Mouse (Mus musculus) small intestine, adult 2 months (tissue): Measurements from ENCODE around the gene Tbc1d10a. TPM values are rescaled to one million over a fixed set of nuclear protein-coding genes. Genes with fewer than 3 reads are reported as not detected.

Source experiments
- H3K27ac ChIP-seq: fragments of 200-500 bp; 2 replicates; pipeline ENCODE4 v1.5.1; 2012; ENCODE audit warnings: low read depth, low read length, control low read depth, inconsistent platforms; ENCODE audit not compliant: insufficient read depth
- H3K27me3 ChIP-seq: fragments of 200-500 bp; 2 replicates; pipeline ENCODE4 v1.6.1; 2012; ENCODE audit warnings: mild to moderate bottlenecking, moderate library complexity, low read length, inconsistent platforms; ENCODE audit not compliant: control insufficient read depth, insufficient read depth
- H3K36me3 ChIP-seq: fragments of 200-500 bp; 2 replicates; pipeline ENCODE4 v1.6.1; 2012; ENCODE audit warnings: mild to moderate bottlenecking, low read length, control low read depth, inconsistent platforms; ENCODE audit not compliant: control insufficient read depth, insufficient read depth
- H3K4me1 ChIP-seq: fragments of 200-500 bp; 2 replicates; pipeline ENCODE4 v1.6.1; 2012; ENCODE audit warnings: low read length, inconsistent platforms, mixed read lengths; ENCODE audit not compliant: control insufficient read depth, insufficient read depth, insufficient read length
- H3K4me3 ChIP-seq: fragments of 200-500 bp; 2 replicates; pipeline ENCODE4 v1.5.1; 2012; ENCODE audit warnings: low read depth, mild to moderate bottlenecking, control low read depth, inconsistent platforms, low read length, moderate library complexity
- CTCF ChIP-seq: fragments of 200-500 bp; IDR thresholded peaks from 2 replicates; pipeline ENCODE4 v1.5.1; 2012; ENCODE audit warnings: low read depth, mild to moderate bottlenecking, control low read depth, inconsistent platforms, low read length, moderate library complexity, mixed read lengths; ENCODE audit not compliant: insufficient replicate concordance, insufficient read length; ENCODE audit errors: extremely low read depth
- POLR2A ChIP-seq: fragments of 200-500 bp; IDR thresholded peaks from 2 replicates; pipeline ENCODE4 v1.6.1; 2012; ENCODE audit warnings: low read depth, mild to moderate bottlenecking, control low read depth, inconsistent platforms, low read length, moderate library complexity
- WGBS: fragments of 180-500 bp; shearing (Covaris S2); methylation state at CpG from one replicate; pipeline ENCODE4 v1.1.7; 2018; 5-methylcytosine and 5-hydroxymethylcytosine counted together
- polyA plus RNA-seq: library from polyadenylated mRNA; depleted of rRNA; stranded (reverse); fragments of >200 nt; gene quantifications from 2 replicates; pipeline ENCODE4 v1.2.3, GENCODE M21; 2012

Gene Tbc1d10a
- polyA plus RNA-seq, 1 experiment = 32.0 TPM

DNA sequence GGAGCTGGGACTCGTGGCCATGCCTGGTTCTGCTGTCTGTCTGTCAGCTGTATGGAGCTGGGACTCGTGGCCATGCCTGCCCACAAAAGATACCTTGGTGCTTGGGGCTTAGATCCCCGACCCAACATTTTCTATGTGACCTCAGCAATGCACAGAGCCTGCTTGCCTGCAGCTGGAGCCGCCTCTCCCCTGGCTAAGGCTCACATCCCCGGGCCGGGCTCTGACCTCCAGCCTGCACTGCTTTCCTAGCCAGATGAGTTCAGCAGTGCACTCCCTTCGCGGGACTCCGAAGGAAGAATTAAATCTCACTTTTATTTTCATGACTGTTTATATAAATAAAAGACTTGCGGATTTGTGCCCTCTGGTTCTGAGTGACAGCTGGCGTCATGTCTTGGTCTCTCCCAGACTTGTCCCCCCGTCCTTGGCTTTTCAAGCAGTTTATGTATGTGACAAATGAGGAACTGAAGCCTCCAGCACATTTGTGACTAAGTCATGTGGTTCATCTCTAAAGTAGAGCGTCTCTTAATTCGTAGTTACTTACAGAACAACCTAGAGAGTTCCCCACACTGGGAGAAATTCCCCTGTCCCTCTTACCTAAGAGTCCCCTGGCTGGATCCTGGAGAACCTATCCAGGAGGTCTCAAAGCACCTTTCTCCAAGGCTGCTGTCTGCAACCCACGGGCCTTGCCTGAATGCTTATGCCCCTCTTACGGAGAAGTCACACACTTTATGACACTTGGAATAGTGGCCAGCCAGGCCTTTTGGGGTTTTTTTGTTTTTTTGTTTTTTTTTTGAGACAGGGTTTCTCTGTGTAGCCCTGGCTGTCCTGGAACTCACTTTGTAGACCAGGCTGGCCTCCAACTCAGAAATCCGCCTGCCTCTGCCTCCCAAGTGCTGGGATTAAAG, 35.7 kb downstream of the Tbc1d10a start:
- H3K4me3 ChIP-seq = no peak overlapping the region

DNA sequence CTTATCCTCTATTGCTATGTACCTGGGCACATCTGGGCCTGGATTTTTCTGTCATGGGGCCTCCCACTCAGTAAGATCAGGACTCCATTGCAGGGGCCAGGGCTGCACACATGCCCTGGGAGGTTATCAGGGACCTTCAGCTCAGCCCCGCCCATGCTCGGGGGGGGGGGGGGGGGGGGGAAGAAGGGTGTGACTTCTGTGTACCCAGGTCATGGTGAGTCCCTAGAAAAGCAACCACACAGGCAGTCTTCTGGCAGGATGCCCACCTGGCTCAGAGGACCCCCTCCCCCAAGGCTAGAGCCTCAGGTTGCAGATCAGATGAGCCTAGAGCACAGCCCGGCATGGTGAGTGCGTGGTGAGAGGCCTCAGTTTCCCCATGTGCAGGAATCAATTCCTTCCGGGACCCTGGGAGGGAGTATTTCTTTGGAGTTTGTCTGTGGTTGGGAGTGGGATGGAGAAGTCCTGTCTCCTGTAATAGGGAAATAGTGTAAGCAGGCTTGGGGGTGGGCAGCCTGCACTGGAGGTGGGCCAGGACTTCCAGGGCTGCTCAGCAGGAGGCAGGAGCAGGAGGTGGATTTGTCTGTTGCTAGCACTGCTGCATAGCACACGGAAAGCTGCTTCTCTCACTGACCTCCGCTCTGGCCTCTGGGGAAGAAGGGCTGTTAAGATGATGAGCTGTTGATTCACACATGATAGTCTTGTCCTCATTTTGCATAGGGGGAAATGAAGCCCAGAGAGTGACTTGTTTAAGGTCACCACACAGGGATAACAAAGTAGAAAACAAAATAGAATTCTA, 37.0 kb downstream of the Tbc1d10a start:
- H3K36me3 ChIP-seq = no peaks in the 10 kb centered on the region
- H3K27me3 ChIP-seq = no peaks in the 10 kb centered on the region
- no peak overlapping the region for H3K27ac ChIP-seq
- TF ChIP-seq POLR2A (no peak), CTCF (no peak)
- H3K4me3 ChIP-seq = no peak overlapping the region
- H3K4me1 ChIP-seq = peaks cover 4% of the 10 kb centered on the region
- WGBS = 53% methylated on average over 6 of the region's 7 CpGs

More for the DNA sequence above, 35.7 kb downstream of the Tbc1d10a start:
- Histone ChIP-seq H3K27me3 (no peaks in the 10 kb centered on the region), H3K27ac (no peak overlapping the region), H3K4me1 (peaks cover 12% of the 10 kb centered on the region), H3K36me3 (no peaks in the 10 kb centered on the region)
- 84% methylated on average over 17 of the region's 17 CpGs for WGBS
- TF ChIP-seq POLR2A (no peak), CTCF (no peak)

DNA sequence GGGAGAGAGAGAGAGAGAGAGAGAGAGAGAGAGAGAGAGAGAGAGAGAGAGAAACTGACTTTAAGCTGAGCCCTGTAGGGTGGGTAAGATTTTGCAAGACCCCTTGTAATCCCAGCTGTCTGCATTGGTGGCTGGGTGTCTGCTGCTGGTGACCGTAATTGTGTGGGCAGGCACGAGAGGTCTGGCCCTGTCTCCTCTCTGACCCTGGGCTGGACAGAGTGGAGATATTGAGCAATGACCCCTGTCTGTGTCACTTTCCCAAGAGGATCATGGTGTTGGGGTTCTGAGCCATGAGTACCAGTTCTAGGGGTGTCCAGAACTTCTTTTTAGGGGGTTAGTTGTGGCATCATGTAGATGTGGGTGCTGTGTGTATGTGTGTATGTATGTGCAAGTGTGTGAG, 37.6 kb downstream of the Tbc1d10a start:
- no peak overlapping the region for H3K27ac ChIP-seq
- WGBS = 79% methylated on average over 2 of the region's 2 CpGs
- TF ChIP-seq POLR2A (no peak), CTCF (no peak)
- no peaks in the 10 kb centered on the region for H3K36me3 ChIP-seq
- peaks cover 4% of the 10 kb centered on the region for H3K4me1 ChIP-seq
- no peaks in the 10 kb centered on the region for H3K27me3 ChIP-seq
- H3K4me3 ChIP-seq = no peak overlapping the region

DNA sequence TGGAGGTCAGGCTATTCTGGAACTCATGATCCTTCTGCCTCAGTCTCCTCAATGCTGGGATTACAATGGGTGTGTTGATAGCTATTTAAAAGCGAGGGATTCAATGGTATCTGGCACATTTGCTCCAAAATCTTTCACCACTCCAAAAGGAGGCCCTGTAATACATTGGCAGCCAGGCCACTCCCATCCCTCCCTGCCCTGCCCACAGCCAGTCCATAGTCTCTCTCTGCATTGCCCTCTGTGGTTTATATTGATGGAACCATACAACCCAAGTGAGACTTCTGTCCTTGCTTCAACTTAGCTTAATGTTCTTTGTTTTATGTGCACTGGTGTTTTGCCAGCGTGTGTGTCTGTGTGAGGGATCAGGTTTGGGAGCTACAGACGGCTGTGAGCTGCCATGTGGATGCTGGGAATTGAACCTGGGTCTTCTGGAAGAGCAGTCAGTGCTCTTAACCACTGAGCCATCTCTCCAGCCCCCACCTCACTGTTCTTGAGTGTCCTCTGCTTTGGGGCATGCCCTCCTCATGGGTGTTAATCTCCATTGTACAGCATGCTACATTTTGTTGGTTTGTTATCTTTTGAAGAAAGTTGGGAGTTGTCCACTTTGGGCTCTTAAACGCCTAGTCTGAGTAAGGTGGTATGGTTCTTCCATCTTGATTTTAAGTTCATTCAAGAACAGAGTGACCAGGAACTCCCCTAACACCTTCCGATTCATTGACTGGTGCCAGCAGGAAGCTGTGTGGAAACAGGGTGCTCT, 40.2 kb downstream of the Tbc1d10a start:
- H3K36me3 ChIP-seq = no peaks in the 10 kb centered on the region
- no peak overlapping the region for H3K4me3 ChIP-seq
- peaks cover 4% of the 10 kb centered on the region for H3K4me1 ChIP-seq
- WGBS = 71% methylated on average over 5 of the region's 5 CpGs
- TF ChIP-seq CTCF (no peak), POLR2A (no peak)
- no peak overlapping the region for H3K27ac ChIP-seq
- no peaks in the 10 kb centered on the region for H3K27me3 ChIP-seq

DNA sequence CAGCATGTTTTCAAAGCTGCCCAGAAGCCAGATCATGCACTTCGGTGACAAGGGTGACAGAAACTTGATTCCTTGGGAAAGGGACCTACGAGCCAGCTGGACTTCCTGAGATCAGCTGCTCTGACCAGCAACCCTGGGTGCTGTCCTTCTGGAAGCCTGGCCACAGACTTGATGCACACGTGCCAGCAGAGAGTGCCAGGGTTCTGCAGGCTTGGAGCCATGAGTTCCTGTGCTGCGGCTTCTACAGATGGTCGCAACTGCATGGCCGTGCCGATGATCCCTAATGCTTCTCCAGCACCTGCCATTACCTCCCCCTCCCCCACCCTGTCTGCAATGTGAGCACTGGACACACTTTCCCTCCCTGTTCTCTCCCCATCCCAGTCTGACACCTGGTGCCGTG, 41.9 kb downstream of the Tbc1d10a start:
- Histone ChIP-seq H3K27me3 (no peaks in the 10 kb centered on the region), H3K4me1 (peaks cover 4% of the 10 kb centered on the region), H3K27ac (no peak overlapping the region), H3K4me3 (no peak overlapping the region), H3K36me3 (no peaks in the 10 kb centered on the region)
- 73% methylated on average over 8 of the region's 8 CpGs for WGBS
- no peak for TF ChIP-seq CTCF
- no peak; the same call in 1 of the 2 replicates for TF ChIP-seq POLR2A

DNA sequence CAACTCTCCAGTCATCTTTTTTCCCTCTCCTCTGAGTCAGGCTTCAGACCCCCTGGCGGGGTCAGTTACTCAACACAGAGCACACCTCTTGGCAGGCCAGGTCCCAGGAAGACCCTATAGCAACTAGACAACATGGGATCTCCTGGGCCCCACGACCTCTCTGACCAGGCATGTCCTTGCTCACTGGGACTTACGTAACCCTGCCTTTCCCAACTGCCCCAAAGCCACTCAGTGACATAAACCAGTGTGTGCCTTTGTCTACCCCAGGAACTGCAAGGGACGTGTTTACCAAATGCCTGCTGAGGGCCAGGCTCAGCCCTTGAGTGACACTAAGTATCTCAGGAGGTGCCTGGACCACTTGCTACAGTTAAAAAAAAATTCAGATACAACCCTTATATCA, 43.3 kb downstream of the Tbc1d10a start:
- Histone ChIP-seq H3K4me1 (no peaks in the 10 kb centered on the region), H3K36me3 (no peaks in the 10 kb centered on the region), H3K4me3 (no peak overlapping the region), H3K27me3 (no peaks in the 10 kb centered on the region), H3K27ac (no peak overlapping the region)
- WGBS = 76% methylated on average over 4 of the region's 4 CpGs
- no peak for TF ChIP-seq CTCF
- TF ChIP-seq POLR2A = no peak
